In genomic region chr5:58044216-58044615, GRCm38 (mm10) we compare ENCODE assay signal across 15 mouse cellular contexts.
DNase-seq lines count a peak whose midpoint lies in the region; ATAC-seq lines count a peak whose summit lies in the region.
"Had no signal": no experiment of that assay in that cellular context is flagged by ENCODE, and none has a peak within 500 bp of the region (broad histone marks: within the 10 kb centered on the region; RNA-seq: fewer than 3 reads in every experiment).

No protein-coding gene starts in this region.

- H3K9me3 ChIP-seq in hindbrain, embryonic 12.5 days (replicated peaks) = no peaks in the 10 kb centered on the region
- no peaks in the 10 kb centered on the region for H3K9me3 ChIP-seq in hindbrain, embryonic 10.5 days
- no peaks in the 10 kb centered on the region for H3K9me3 ChIP-seq in midbrain, embryonic 15.5 days

- no peak for DNase-seq in frontal cortex, postnatal 25 days (ENCODE audit: low spot score in 2 of 2)
- no peak for DNase-seq in hindbrain, embryonic 10.5 days (ENCODE audit: low spot score)
- DNase-seq in brain, adult 2 months (ENCODE audit: low read depth, low spot score) = peak; percentile 29
- no peak for DNase-seq in adrenal gland, postnatal 10 days
- DNase-seq: cerebellum, adult 18-20 months; heart, postnatal 14 days; kidney, adult 11 months; liver; lung, embryonic 14.5 days had no signal

- 31% methylated on average over 4 of the region's 4 CpGs for WGBS in hindbrain, embryonic 12.5 days
- 27% methylated on average over 4 of the region's 4 CpGs for WGBS in hindbrain, embryonic 10.5 days
- 27% methylated on average over 4 of the region's 4 CpGs for WGBS in midbrain, embryonic 15.5 days

- H3K36me3 ChIP-seq in hindbrain, embryonic 12.5 days = no peaks in the 10 kb centered on the region
- H3K36me3 ChIP-seq in hindbrain, embryonic 10.5 days = no peaks in the 10 kb centered on the region
- H3K36me3 ChIP-seq in midbrain, embryonic 15.5 days (replicated peaks) = no peaks in the 10 kb centered on the region

- H3K27ac ChIP-seq in hindbrain, embryonic 12.5 days = no peak overlapping the region
- no peak overlapping the region for H3K27ac ChIP-seq in hindbrain, embryonic 10.5 days
- no peak overlapping the region for H3K27ac ChIP-seq in midbrain, embryonic 15.5 days

- H3K4me2 ChIP-seq in hindbrain, embryonic 12.5 days (replicated peaks) = no peak overlapping the region
- H3K4me2 ChIP-seq in midbrain, embryonic 15.5 days = no peak overlapping the region
- H3K4me2 ChIP-seq: lung, embryonic 14.5 days had no signal

- no peaks in the 10 kb centered on the region for H3K27me3 ChIP-seq in hindbrain, embryonic 12.5 days
- H3K27me3 ChIP-seq in hindbrain, embryonic 10.5 days (ENCODE audit: insufficient read depth, poor library complexity, severe bottlenecking) = no peaks in the 10 kb centered on the region
- no peaks in the 10 kb centered on the region for H3K27me3 ChIP-seq in midbrain, embryonic 15.5 days (replicated peaks)

- no peak overlapping the region for H3K4me3 ChIP-seq in hindbrain, embryonic 12.5 days
- H3K4me3 ChIP-seq in hindbrain, embryonic 10.5 days = no peak overlapping the region
- H3K4me3 ChIP-seq in midbrain, embryonic 15.5 days = no peak overlapping the region
- H3K4me3 ChIP-seq: erythroblast, embryonic 14.5 days; myocyte had no signal

- ATAC-seq in frontal cortex, adult (ENCODE audit: low TSS enrichment) = peak; percentile 55; the same call in 1 of the 2 replicates
- ATAC-seq in hindbrain, embryonic 12.5 days (ENCODE audit: low FRiP score) = peak; percentile 67
- ATAC-seq in midbrain, embryonic 15.5 days (replicated peaks) = peak; percentile 58; the same call in 1 of the 2 replicates
- ATAC-seq: CD4-positive, CD25-positive, alpha-beta regulatory T cell, adult 4 months had no signal

- H3K9ac ChIP-seq in hindbrain, embryonic 12.5 days = no peak overlapping the region
- H3K9ac ChIP-seq in midbrain, embryonic 15.5 days = no peak overlapping the region
- H3K9ac ChIP-seq: lung, embryonic 14.5 days had no signal

- 0 out of 2 replicates have a peak, but pooled peaks cover 2% of the 10 kb centered on the region for H3K4me1 ChIP-seq in hindbrain, embryonic 12.5 days
- peaks cover 9% of the 10 kb centered on the region for H3K4me1 ChIP-seq in hindbrain, embryonic 10.5 days (replicated peaks)
- peaks cover 9% of the 10 kb centered on the region for H3K4me1 ChIP-seq in midbrain, embryonic 15.5 days
